Mouse (Mus musculus) hindbrain, embryonic 16.5 days (tissue): ENCODE measurements at regions not wholly inside any gene's neighbourhood (a gene's known extent, or its start where the extent isn't known, plus 50 kb on each side); places are given as distances from the start of the nearest gene placed in this dataset.

Experiments
- ATAC-seq: fragments of 200-750 bp; cut with Nextera tagmentation; 2 replicates; pipeline ENCODE4 v1.8.0; 2017; ENCODE audit warnings: moderate TSS enrichment, moderate library complexity
- H3K27ac ChIP-seq: fragments of 300-500 bp; sonication (generic); 2 replicates; pipeline ENCODE4 v1.5.1; 2014; ENCODE audit warnings: low read depth, mild to moderate bottlenecking, control low read depth, low read length, moderate library complexity
- H3K27me3 ChIP-seq: fragments of 300-500 bp; sonication (generic); replicated peaks from 2 replicates; pipeline ENCODE4 v1.6.1; 2014; ENCODE audit warnings: low read length; ENCODE audit not compliant: control insufficient read depth, insufficient read depth
- H3K36me3 ChIP-seq: fragments of 300-500 bp; sonication (generic); 2 replicates; pipeline ENCODE4 v1.6.1; 2014; ENCODE audit warnings: mild to moderate bottlenecking, low read length, moderate library complexity, mixed read lengths; ENCODE audit not compliant: control insufficient read depth, insufficient read depth
- H3K4me1 ChIP-seq: fragments of 300-500 bp; sonication (generic); 2 replicates; pipeline ENCODE4 v1.6.1; 2014; ENCODE audit warnings: low read depth, low read length; ENCODE audit not compliant: control insufficient read depth, insufficient read depth
- H3K4me2 ChIP-seq: fragments of 300-500 bp; sonication (generic); 2 replicates; pipeline ENCODE4 v1.6.1; 2014; ENCODE audit warnings: mild to moderate bottlenecking, low read length, control low read depth, moderate library complexity
- H3K4me3 ChIP-seq: fragments of 300-500 bp; sonication (generic); 2 replicates; pipeline ENCODE4 v1.5.1; 2014; ENCODE audit warnings: mild to moderate bottlenecking, low read length, control low read depth, moderate library complexity
- H3K9ac ChIP-seq: fragments of 300-500 bp; sonication (generic); 2 replicates; pipeline ENCODE4 v1.6.1; 2014; ENCODE audit warnings: low read depth, mild to moderate bottlenecking, control low read depth, low read length, moderate library complexity
- H3K9me3 ChIP-seq: fragments of 300-500 bp; sonication (generic); 2 replicates; pipeline ENCODE4 v1.6.1; 2014; ENCODE audit warnings: mild to moderate bottlenecking, low read length, moderate library complexity; ENCODE audit not compliant: control insufficient read depth
- WGBS: fragments of 180-500 bp; shearing (Covaris S2); extraction: QIAGEN DNeasy Blood & Tissue Kit; methylation state at CpG from one replicate; pipeline ENCODE4 v1.1.7; 2014; 5-methylcytosine and 5-hydroxymethylcytosine counted together

DNA sequence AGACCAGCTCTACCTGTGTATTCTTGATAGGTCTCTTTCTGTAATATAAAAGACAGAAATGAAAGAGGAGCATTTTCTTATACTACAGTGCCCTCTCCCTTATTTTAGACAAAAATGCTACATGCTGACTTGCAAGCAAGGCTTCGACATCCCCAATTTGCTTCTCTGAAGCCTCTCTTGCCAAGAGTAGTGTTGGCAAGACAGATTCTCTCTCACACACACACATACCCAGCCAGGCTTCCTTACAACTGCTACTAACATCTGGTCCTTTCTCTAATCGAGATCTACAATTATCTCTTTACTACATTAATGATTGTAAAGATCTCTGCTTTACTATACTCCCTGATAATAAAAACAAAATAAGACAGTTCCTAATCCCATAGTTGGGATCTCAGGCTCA is 87.5 kb upstream of the Daam1 start:
- no peaks in the 10 kb centered on the region; the same call in 1 of the 2 replicates for H3K4me1 ChIP-seq
- no peak overlapping the region for H3K9ac ChIP-seq
- no peak overlapping the region for H3K4me3 ChIP-seq
- no peaks in the 10 kb centered on the region for H3K36me3 ChIP-seq
- 69% methylated on average over 2 of the region's 2 CpGs for WGBS
- no peaks in the 10 kb centered on the region for H3K9me3 ChIP-seq
- no peak for ATAC-seq
- H3K4me2 ChIP-seq = no peak overlapping the region
- H3K27me3 ChIP-seq = no peaks in the 10 kb centered on the region
- H3K27ac ChIP-seq = no peak overlapping the region

DNA sequence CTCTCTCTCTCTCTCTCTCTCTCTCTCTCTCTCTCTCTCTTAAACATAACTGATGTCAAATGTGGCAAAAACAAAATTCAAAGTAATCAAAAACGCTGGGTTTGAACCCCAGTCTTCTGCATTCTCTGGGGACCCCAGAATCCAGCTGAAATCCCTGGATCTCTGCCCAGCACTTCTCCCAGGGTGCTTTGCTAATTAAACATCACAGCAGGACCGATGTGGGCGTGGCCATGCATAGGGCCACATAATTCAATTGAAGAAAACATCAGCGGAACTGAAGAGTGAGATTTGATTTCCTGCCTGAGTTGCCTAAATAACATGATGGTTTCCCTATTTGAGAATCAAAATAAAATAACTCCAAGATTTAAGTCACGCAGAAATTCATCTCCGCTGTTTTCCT is 84.9 kb upstream of the Daam1 start:
- no peak for ATAC-seq
- peaks cover 2% of the 10 kb centered on the region; the same call in 1 of the 2 replicates for H3K4me1 ChIP-seq
- H3K4me2 ChIP-seq = no peak overlapping the region
- H3K9me3 ChIP-seq = no peaks in the 10 kb centered on the region
- H3K4me3 ChIP-seq = no peak overlapping the region
- no peak overlapping the region for H3K27ac ChIP-seq
- no peak overlapping the region for H3K9ac ChIP-seq
- no peaks in the 10 kb centered on the region for H3K27me3 ChIP-seq
- no peaks in the 10 kb centered on the region for H3K36me3 ChIP-seq
- WGBS = 52% methylated on average over 6 of the region's 6 CpGs

DNA sequence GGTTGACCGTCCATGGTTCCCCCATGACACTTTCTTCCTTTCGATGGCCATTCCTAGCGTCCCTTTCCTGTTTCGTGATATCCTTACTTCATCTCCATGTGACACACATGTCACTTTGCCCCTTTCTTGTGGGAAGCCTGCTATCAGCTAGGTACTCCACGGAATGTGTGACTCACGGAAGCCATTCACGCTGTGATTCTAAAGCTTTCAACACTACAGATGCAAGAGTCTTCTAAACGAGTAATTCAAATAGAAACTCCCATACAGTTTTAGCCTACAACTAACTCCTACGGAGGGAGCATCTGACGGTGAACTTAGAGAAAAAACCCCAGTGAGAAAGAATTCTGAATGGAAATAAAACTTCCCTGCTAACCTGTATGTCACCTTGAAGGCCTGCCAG is 83.5 kb upstream of the Daam1 start:
- no peak overlapping the region for H3K4me3 ChIP-seq
- WGBS = 91% methylated on average over 10 of the region's 10 CpGs
- peak overlapping the region; percentile 26; the same call in 1 of the 2 replicates for H3K27ac ChIP-seq
- no peaks in the 10 kb centered on the region for H3K27me3 ChIP-seq
- no peaks in the 10 kb centered on the region for H3K36me3 ChIP-seq
- no peak overlapping the region for H3K9ac ChIP-seq
- peaks cover 2% of the 10 kb centered on the region; the same call in 1 of the 2 replicates for H3K4me1 ChIP-seq
- H3K4me2 ChIP-seq = no peak overlapping the region
- no peaks in the 10 kb centered on the region for H3K9me3 ChIP-seq
- no peak for ATAC-seq

DNA sequence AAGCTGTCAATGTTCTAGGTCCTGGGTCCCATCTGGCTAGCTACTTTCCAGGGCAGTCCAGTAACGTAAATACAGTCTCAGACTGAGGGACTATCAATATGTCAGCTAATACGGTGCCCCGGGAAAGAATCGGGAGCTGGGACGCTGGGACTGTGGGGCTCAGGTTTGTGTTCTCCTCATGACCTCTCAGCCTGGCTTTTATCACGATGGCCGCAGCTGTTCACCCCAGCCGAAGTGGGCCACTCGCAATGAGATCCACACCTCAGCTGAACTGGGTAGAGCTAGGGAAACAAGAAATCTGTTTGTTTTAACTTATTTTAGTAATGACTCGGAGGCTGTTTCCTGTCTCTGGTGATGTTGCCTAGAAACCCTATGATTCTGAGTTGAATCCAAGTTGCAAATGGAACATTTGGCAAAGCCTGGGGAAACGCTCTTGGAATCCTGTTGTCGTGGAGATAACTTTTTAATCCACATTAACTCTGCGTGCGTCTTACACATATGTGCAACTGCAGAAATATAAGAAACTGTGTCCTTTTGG is 83.0 kb upstream of the Daam1 start:
- no peaks in the 10 kb centered on the region for H3K9me3 ChIP-seq
- 0 out of 2 replicates have a peak, but pooled peaks have one; percentile 27 for ATAC-seq
- no peak overlapping the region for H3K9ac ChIP-seq
- no peaks in the 10 kb centered on the region for H3K27me3 ChIP-seq
- H3K36me3 ChIP-seq = no peaks in the 10 kb centered on the region
- peak overlapping the region; percentile 42 for H3K27ac ChIP-seq
- no peak overlapping the region for H3K4me3 ChIP-seq
- peak overlapping the region; percentile 22; the same call in 1 of the 2 replicates for H3K4me2 ChIP-seq
- H3K4me1 ChIP-seq = peaks cover 2% of the 10 kb centered on the region; the same call in 1 of the 2 replicates
- 55% methylated on average over 14 of the region's 14 CpGs for WGBS

DNA sequence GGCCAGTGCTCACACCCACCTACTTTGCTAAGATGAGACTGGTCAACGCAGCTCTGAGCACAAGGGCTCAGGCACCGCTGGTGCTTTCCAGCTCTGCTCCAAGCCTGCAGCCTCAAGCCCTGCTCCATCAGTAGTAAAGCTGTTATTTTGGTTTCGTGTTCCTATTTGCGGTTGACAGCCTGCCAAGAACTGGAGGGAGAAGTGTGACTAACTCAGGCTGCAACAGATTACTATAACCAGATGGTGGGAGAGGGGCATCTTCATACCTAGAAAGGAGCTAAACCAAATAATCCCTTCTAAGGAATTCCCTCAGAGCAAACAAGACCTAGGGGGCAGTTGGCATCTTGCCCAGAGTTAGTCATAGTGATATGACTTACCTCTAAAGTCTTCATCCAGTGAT is 82.1 kb upstream of the Daam1 start:
- 56% methylated on average over 4 of the region's 4 CpGs for WGBS
- no peak overlapping the region for H3K9ac ChIP-seq
- H3K4me1 ChIP-seq = peaks cover 2% of the 10 kb centered on the region; the same call in 1 of the 2 replicates
- no peaks in the 10 kb centered on the region for H3K9me3 ChIP-seq
- H3K36me3 ChIP-seq = no peaks in the 10 kb centered on the region
- peak overlapping the region; percentile 42 for H3K27ac ChIP-seq
- no peak overlapping the region for H3K4me3 ChIP-seq
- peak overlapping the region; percentile 8; the same call in 1 of the 2 replicates for H3K4me2 ChIP-seq
- no peaks in the 10 kb centered on the region for H3K27me3 ChIP-seq
- ATAC-seq = peak; percentile 69

DNA sequence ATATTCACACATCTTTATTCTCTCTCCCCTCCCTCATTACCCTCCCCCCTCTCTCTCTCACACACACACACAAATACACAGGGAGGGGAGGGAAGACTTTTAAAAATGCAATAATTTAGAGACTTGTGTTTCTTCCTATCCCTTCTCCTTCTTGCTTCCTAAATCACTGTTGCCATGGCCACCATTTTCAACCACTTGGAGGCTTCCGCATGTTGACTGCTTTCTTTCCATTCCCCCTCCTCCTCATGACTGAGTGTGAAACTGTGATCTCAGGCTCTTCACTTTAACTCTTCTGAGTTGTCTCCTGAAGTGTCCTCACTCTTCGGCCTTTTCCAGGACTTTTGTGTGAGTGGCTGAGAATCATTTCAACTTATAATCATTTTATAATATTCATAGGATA is 81.2 kb upstream of the Daam1 start:
- Histone ChIP-seq H3K9me3 (no peaks in the 10 kb centered on the region), H3K4me3 (no peak overlapping the region), H3K27me3 (no peaks in the 10 kb centered on the region), H3K4me1 (peaks cover 2% of the 10 kb centered on the region; the same call in 1 of the 2 replicates), H3K9ac (no peak overlapping the region), H3K36me3 (no peaks in the 10 kb centered on the region), H3K4me2 (no peak overlapping the region), H3K27ac (no peak overlapping the region)
- ATAC-seq = no peak
- WGBS = 63% methylated on average over 2 of the region's 2 CpGs

DNA sequence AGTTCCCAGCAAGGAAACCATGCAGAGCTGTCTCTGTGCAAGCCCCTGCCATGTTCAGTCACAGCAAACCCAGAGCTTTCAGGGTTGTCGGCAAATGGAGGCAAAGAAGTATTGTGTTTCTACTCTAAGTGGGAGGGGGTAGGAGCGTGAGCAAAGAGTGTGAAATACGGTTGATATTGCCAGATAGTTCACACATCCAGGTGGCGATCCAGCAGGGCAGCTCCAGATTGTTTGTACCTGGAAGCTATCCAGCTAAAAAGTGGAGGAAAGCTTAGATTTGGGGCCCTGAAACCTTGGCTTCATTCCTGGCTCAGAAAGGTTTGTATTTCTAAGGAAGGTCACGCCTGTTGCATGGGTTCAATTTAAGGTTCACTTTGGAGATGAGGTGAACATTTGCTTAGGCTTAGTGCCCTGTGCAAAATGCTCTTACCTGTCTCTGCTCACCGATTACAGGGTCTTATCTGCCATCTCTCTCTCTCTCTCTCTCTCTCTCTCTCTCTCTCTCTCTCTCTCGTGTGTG is 78.1 kb upstream of the Daam1 start:
- H3K4me1 ChIP-seq = 0 out of 2 replicates have a peak, but pooled peaks cover 2% of the 10 kb centered on the region
- H3K27ac ChIP-seq = no peak overlapping the region
- H3K9me3 ChIP-seq = no peaks in the 10 kb centered on the region
- H3K27me3 ChIP-seq = no peaks in the 10 kb centered on the region
- H3K9ac ChIP-seq = no peak overlapping the region
- no peak overlapping the region for H3K4me2 ChIP-seq
- no peak overlapping the region for H3K4me3 ChIP-seq
- 60% methylated on average over 7 of the region's 7 CpGs for WGBS
- ATAC-seq = no peak
- no peaks in the 10 kb centered on the region for H3K36me3 ChIP-seq

DNA sequence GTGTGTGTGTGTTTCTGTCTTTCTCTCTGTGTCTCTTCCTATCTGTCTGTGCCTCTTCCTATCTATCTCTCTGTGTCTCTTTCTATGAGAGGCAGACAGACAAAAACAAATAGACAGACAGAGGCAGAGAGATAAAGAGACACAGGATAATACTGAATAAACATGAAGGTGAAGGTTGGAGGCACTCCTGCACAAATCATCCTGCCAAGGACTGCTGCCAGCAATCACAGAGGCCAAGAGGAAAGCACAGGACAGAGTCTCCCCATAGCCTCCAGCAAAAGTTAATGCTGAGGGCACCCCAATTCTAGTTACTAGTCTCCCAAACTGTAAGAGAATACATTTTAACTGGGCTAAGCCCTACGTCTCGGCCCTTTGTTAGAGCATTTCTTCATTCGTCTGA is 77.6 kb upstream of the Daam1 start:
- no peak for ATAC-seq
- 81% methylated on average over 3 of the region's 3 CpGs for WGBS
- Histone ChIP-seq H3K9ac (no peak overlapping the region), H3K4me2 (no peak overlapping the region), H3K27me3 (no peaks in the 10 kb centered on the region), H3K4me3 (no peak overlapping the region), H3K36me3 (no peaks in the 10 kb centered on the region), H3K4me1 (0 out of 2 replicates have a peak, but pooled peaks cover 2% of the 10 kb centered on the region), H3K9me3 (no peaks in the 10 kb centered on the region), H3K27ac (no peak overlapping the region)

DNA sequence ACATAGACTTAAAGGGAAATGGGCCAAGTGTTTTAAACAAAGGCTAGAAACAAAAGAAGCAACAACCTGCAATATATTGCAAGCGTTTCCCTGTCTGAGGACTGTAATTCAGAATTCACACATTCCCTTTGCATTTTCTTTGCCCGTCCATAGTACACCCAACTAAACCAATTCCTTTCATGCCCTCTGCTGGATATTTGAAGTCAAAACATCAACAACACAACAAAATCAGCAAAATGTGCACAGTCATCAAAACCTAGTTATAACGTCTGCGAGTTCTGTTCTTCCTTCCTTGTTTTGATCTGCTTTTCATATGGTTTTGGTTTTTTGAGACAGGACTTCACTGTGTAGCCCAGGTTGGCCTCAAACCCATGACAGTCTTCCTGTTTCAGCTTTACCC is 67.7 kb upstream of the Daam1 start:
- H3K27ac ChIP-seq = no peak overlapping the region
- no peak overlapping the region for H3K9ac ChIP-seq
- WGBS = 54% methylated on average over 4 of the region's 4 CpGs
- no peak overlapping the region for H3K4me2 ChIP-seq
- no peaks in the 10 kb centered on the region for H3K4me1 ChIP-seq
- H3K27me3 ChIP-seq = no peaks in the 10 kb centered on the region
- peaks cover 4% of the 10 kb centered on the region; the same call in 1 of the 2 replicates for H3K9me3 ChIP-seq
- H3K36me3 ChIP-seq = no peaks in the 10 kb centered on the region
- H3K4me3 ChIP-seq = no peak overlapping the region
- no peak for ATAC-seq
